Mouse (Mus musculus) brain, embryonic 14.5 days (tissue): ENCODE measurements at regions not wholly inside any gene's neighbourhood (a gene's known extent, or its start where the extent isn't known, plus 50 kb on each side); places are given as distances from the start of the nearest gene placed in this dataset.

ENCODE experiments used
- CTCF ChIP-seq: fragments of 200-500 bp; IDR thresholded peaks from 2 replicates; pipeline ENCODE4 v1.5.1; 2012; ENCODE audit warnings: inconsistent platforms, mild to moderate bottlenecking, moderate library complexity, borderline replicate concordance; ENCODE audit not compliant: insufficient read depth, insufficient read length; ENCODE audit errors: extremely low read depth
- POLR2A ChIP-seq: fragments of 200-500 bp; IDR thresholded peaks from 2 replicates; pipeline ENCODE4 v1.6.1; 2012; ENCODE audit warnings: mild to moderate bottlenecking, inconsistent platforms, borderline replicate concordance; ENCODE audit not compliant: poor library complexity, insufficient read depth, insufficient read length, severe bottlenecking; ENCODE audit errors: extremely low read depth

GRCm38 (mm10) chr3:37862756-37863155 is 138.5 kb upstream of the Gm5148 start:
- TF ChIP-seq CTCF (no peak), POLR2A (no peak)
